In the genomic region with DNA sequence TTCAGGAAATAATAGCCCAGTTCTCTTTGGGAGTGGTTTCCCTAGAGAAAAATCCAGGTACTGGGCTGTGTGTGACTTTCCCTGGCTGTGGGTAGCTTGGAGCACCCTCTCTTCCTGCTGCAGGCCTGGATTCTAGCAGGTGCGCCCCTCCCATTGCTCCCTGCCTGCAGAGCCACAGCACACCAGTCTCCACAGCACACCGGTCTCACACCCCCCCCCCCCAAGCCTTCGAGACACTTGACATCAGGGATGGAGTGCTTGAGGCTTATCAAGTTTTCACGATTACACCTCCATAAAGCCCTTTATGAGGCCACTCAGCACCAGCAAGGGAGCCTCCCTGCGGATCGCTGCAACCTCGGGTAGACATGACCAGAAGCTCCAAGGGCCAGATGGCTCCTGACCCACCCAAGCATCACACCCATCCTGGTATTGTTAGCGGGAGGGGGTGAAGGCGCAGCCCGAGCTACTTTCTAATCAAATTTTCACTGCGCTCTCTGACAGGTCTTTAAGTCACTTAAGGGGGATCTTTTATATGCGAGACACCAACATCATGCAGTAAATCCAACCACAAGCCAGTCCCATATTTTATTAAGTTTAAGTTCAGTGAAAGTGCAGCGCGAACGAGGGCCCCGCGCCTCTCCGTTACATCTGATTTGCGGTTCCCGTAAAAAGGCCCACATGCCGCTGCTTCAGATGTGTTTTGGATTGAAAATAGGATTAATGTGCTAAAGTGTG, we compare ENCODE assay signal across 10 mouse cellular contexts.
DNase-seq lines count a peak whose midpoint lies in the region; ATAC-seq and TF ChIP-seq lines count a peak whose summit lies in the region.
"Had no signal": no experiment of that assay in that cellular context is flagged by ENCODE, and none has a peak within 500 bp of the region (broad histone marks: within the 10 kb centered on the region; RNA-seq: fewer than 3 reads in every experiment).

No protein-coding gene starts in this region.

- peaks cover 82% of the 10 kb centered on the region for H3K27me3 ChIP-seq in heart, embryonic 13.5 days (replicated peaks)
- H3K27me3 ChIP-seq in heart, adult 2 months (ENCODE audit: control insufficient read depth, insufficient read depth, low read length): no peaks in the 10 kb centered on the region
- no peaks in the 10 kb centered on the region for H3K27me3 ChIP-seq in embryonic facial prominence, embryonic 11.5 days (ENCODE audit: control insufficient read depth, insufficient read depth, low read length)
- no peaks in the 10 kb centered on the region for H3K27me3 ChIP-seq in hindbrain, embryonic 11.5 days (ENCODE audit: control insufficient read depth, insufficient read depth, low read length)
- peaks cover 7% of the 10 kb centered on the region; the same call in 1 of the 2 replicates for H3K27me3 ChIP-seq in midbrain, embryonic 13.5 days

- intact Hi-C loops in heart, adult 2 months (cut with DNase I): no loop called here

- TF ChIP-seq CTCF in heart, adult 2 months (IDR thresholded peaks at IDR 0.05): no peak

- H3K79me2 ChIP-seq in heart, adult 2 months (replicated peaks; ENCODE audit: control insufficient read depth, insufficient read depth, low read length): no peaks in the 10 kb centered on the region

- 0 out of 2 replicates have a peak overlapping the region, but pooled peaks have one; percentile 33 for H3K9ac ChIP-seq in heart, embryonic 13.5 days
- no peak overlapping the region for H3K9ac ChIP-seq in heart, adult 2 months (ENCODE audit: low read depth, low read length)
- peak overlapping the region; percentile 3; the same call in 1 of the 2 replicates for H3K9ac ChIP-seq in embryonic facial prominence, embryonic 11.5 days (replicated peaks; ENCODE audit: low read length)
- H3K9ac ChIP-seq in hindbrain, embryonic 11.5 days (ENCODE audit: low read depth, low read length): no peak overlapping the region
- H3K9ac ChIP-seq in midbrain, embryonic 13.5 days (replicated peaks): no peak overlapping the region

- TF ChIP-seq POLR2A in heart, adult 2 months (IDR thresholded peaks at IDR 0.05; ENCODE audit: insufficient read depth, low read depth, low read length): no peak

- WGBS in heart, embryonic 13.5 days: 37% methylated on average over 21 of the region's 21 CpGs
- 57% methylated on average over 21 of the region's 21 CpGs for WGBS in heart, adult 2 months
- WGBS in embryonic facial prominence, embryonic 11.5 days: 44% methylated on average over 21 of the region's 21 CpGs
- 74% methylated on average over 21 of the region's 21 CpGs for WGBS in hindbrain, embryonic 11.5 days
- WGBS in midbrain, embryonic 13.5 days: 40% methylated on average over 21 of the region's 21 CpGs

- no peak overlapping the region for H3K4me3 ChIP-seq in heart, embryonic 13.5 days
- H3K4me3 ChIP-seq in heart, adult 2 months: no peak overlapping the region
- no peak overlapping the region for H3K4me3 ChIP-seq in embryonic facial prominence, embryonic 11.5 days (ENCODE audit: low read depth, low read length)
- no peak overlapping the region for H3K4me3 ChIP-seq in hindbrain, embryonic 11.5 days (ENCODE audit: low read depth, low read length)
- no peak overlapping the region for H3K4me3 ChIP-seq in midbrain, embryonic 13.5 days (replicated peaks)
- H3K4me3 ChIP-seq: erythroblast, embryonic 14.5 days had no signal

- no peak for DNase-seq in heart, adult 2 months
- no peak for DNase-seq in embryonic facial prominence, embryonic 11.5 days (ENCODE audit: low spot score)
- DNase-seq in hindbrain, embryonic 11.5 days (ENCODE audit: low spot score): no peak
- no peak for DNase-seq in thymus, postnatal 36 days
- no peak for DNase-seq in thymus, postnatal 4 days
- DNase-seq in spleen, postnatal 14 days (ENCODE audit: low spot score in 2 of 2): no peak
- DNase-seq: lung, postnatal 36 days had no signal

- 0 out of 2 replicates have a peak overlapping the region, but pooled peaks have one; percentile 20 for H3K27ac ChIP-seq in heart, embryonic 13.5 days (replicated peaks)
- no peak overlapping the region for H3K27ac ChIP-seq in heart, adult 2 months
- 0 out of 2 replicates have a peak overlapping the region, but pooled peaks have one; percentile 0 for H3K27ac ChIP-seq in embryonic facial prominence, embryonic 11.5 days (replicated peaks; ENCODE audit: low read depth, low read length)
- peak overlapping the region; percentile 27; the same call in 1 of the 2 replicates for H3K27ac ChIP-seq in hindbrain, embryonic 11.5 days (ENCODE audit: low read depth, low read length)
- peak overlapping the region; percentile 49; the same call in 1 of the 2 replicates for H3K27ac ChIP-seq in midbrain, embryonic 13.5 days

- no peaks in the 10 kb centered on the region for H3K9me3 ChIP-seq in heart, embryonic 13.5 days
- no peaks in the 10 kb centered on the region for H3K9me3 ChIP-seq in embryonic facial prominence, embryonic 11.5 days (replicated peaks; ENCODE audit: control insufficient read depth, low read length)
- no peaks in the 10 kb centered on the region for H3K9me3 ChIP-seq in hindbrain, embryonic 11.5 days (ENCODE audit: control insufficient read depth, low read length)
- H3K9me3 ChIP-seq in midbrain, embryonic 13.5 days: no peaks in the 10 kb centered on the region

- H3K4me2 ChIP-seq in heart, embryonic 13.5 days: peak overlapping the region; percentile 29
- 0 out of 2 replicates have a peak overlapping the region, but pooled peaks have one; percentile 4 for H3K4me2 ChIP-seq in embryonic facial prominence, embryonic 11.5 days (ENCODE audit: low read depth, low read length)
- H3K4me2 ChIP-seq in hindbrain, embryonic 11.5 days (replicated peaks; ENCODE audit: low read depth, low read length): 0 out of 2 replicates have a peak overlapping the region, but pooled peaks have one; percentile 3
- H3K4me2 ChIP-seq in midbrain, embryonic 13.5 days (replicated peaks): peak overlapping the region; percentile 35

- no peak for TF ChIP-seq EP300 in heart, adult 2 months (IDR thresholded peaks at IDR 0.05; ENCODE audit: insufficient read depth, low read depth, low read length)

- ATAC-seq in heart, embryonic 13.5 days (ENCODE audit: extremely low read depth, insufficient number of reproducible peaks, low FRiP score, low TSS enrichment): no peak
- ATAC-seq in embryonic facial prominence, embryonic 11.5 days (replicated peaks; ENCODE audit: insufficient number of reproducible peaks, low FRiP score, low TSS enrichment, low read depth): peak; percentile 19; the same call in 1 of the 2 replicates
- ATAC-seq in hindbrain, embryonic 11.5 days (ENCODE audit: low FRiP score): peak; percentile 55
- peak; percentile 67 for ATAC-seq in midbrain, embryonic 13.5 days

- H3K4me1 ChIP-seq in heart, embryonic 13.5 days: peaks cover 19% of the 10 kb centered on the region
- H3K4me1 ChIP-seq in heart, adult 2 months (ENCODE audit: control insufficient read depth, insufficient read depth, low read length): no peaks in the 10 kb centered on the region
- no peaks in the 10 kb centered on the region; the same call in 1 of the 2 replicates for H3K4me1 ChIP-seq in embryonic facial prominence, embryonic 11.5 days (ENCODE audit: control insufficient read depth, insufficient read depth, low read length)
- no peaks in the 10 kb centered on the region; the same call in 1 of the 2 replicates for H3K4me1 ChIP-seq in hindbrain, embryonic 11.5 days (replicated peaks; ENCODE audit: control insufficient read depth, insufficient read depth, low read length)
- H3K4me1 ChIP-seq in midbrain, embryonic 13.5 days (replicated peaks): peaks cover 17% of the 10 kb centered on the region

- no peaks in the 10 kb centered on the region for H3K36me3 ChIP-seq in heart, embryonic 13.5 days
- H3K36me3 ChIP-seq in heart, adult 2 months (ENCODE audit: control insufficient read depth, insufficient read depth, low read length): no peaks in the 10 kb centered on the region
- H3K36me3 ChIP-seq in embryonic facial prominence, embryonic 11.5 days (replicated peaks; ENCODE audit: control insufficient read depth, insufficient read depth, low read depth, low read length): no peaks in the 10 kb centered on the region
- no peaks in the 10 kb centered on the region for H3K36me3 ChIP-seq in hindbrain, embryonic 11.5 days (ENCODE audit: control insufficient read depth, insufficient read depth, low read length)
- H3K36me3 ChIP-seq in midbrain, embryonic 13.5 days: no peaks in the 10 kb centered on the region

Comparison
In these comparisons a context has a peak if more than half of its experiments do, and no peak if none do; other contexts are left out.
1. H3K9ac ChIP-seq: peak in heart, embryonic 13.5 days (single experiment) and embryonic facial prominence, embryonic 11.5 days (single experiment); none in heart, adult 2 months (single experiment), hindbrain, embryonic 11.5 days (single experiment) and midbrain, embryonic 13.5 days (single experiment).
2. Peak in every context shown above with its lines, with median percentiles within 50 percentile points of each other: H3K4me2 ChIP-seq.